Mouse (Mus musculus) embryo, embryonic 10.5 days (tissue): ENCODE results near the gene Phex.

ENCODE experiments used
- DNase-seq: peaks from one replicate; pipeline ENCODE4 v3.0.0-alpha.2; 2015; ENCODE audit warnings: low spot score

Phex gene

DNA sequence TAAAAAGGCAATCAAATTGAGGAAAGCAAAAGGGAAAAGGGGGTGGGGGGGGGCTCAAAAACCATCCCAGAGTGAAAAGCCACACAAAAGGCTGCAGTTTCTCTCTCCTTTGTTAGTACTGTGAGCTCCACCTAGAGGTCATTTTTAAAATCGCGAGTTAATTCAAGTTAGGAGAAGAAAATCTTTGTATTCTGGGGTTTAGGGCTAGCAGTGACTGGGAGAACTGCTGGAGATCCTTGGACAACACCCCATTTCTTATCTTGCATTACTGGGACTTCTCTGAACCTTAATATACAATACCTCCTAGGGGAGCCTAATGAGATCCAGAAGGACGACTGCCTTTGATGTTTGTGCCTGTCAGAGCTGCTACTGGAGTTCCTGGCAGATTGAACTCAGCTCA, 107.7 kb downstream of the Phex start:
- DNase-seq, result peak; percentile 81

GRCm38 (mm10) chrX:157306796-157307405, 108.2 kb downstream of the Phex start:
- DNase-seq, result no peak

DNA sequence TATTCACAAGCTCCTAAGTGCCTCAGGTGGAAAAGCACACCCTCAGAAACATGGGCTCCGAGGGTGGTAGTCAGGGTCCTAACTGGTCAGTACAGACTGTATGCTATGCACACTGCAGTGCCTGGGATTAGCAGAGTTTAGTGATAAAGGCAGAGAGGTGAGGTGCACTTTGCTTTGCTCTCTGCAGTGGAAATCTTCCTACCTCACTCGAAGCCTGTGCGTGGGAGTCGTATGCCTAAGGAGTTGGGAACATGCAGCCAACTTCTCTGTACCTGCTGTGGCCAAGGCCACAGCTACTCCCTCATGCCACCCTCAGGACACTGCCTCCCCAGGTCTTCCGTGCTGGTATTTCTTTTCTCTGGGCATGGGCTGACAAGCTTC, 109.3 kb downstream of the Phex start:
- DNase-seq, result no peak

GRCm38 (mm10) chrX:157305193-157305851, 109.8 kb downstream of the Phex start:
- DNase-seq, result no peak

DNA sequence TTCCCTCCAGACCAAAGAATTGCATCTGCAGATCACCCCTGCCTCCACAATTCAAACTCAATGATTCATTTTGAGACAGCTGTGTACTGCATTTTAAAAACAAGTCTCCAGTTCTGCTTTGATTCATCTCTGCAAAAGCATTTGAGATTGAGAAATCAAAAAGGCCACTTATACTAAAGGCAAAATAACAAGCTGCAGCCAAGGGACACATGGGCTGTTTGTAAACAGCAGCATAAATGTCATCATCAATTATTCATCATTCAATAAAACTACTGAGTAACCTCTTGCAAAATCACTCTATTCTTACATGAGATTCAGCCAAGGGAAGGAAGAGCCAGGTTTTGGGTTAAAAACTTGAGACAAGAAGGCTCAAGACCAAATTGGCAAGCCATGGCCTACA, 122.7 kb downstream of the Phex start:
- no peak for DNase-seq

GRCm38 (mm10) chrX:157276581-157276980, 138.5 kb downstream of the Phex start:
- no peak for DNase-seq

GRCm38 (mm10) chrX:157273291-157273690, 141.8 kb downstream of the Phex start:
- DNase-seq, result no peak

DNA sequence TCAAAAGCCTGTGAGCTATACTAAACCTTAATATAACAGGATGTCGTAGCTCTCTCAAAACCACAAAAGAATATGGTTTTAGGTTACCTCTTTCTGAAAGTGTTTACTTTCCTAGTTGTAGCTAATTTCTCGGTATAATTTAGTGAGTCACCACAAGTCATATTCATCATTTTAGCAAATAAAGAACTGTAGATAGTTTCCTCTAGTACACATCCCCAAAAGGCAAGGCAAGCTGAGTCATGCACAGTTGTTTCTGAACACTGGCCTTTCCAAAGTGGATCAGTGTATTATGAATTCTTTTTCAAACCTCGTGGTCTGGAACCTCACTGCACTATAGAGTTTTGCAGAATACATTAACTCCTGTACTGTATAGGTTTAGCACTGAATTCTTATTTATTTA, 143.5 kb downstream of the Phex start:
- DNase-seq, result no peak

- no peak for DNase-seq
These were observed 145.3 kb downstream of the Phex start for GRCm38 (mm10) chrX:157269726-157270305.

- DNase-seq, result no peak
These were observed 147.0 kb downstream of the Phex start for GRCm38 (mm10) chrX:157268141-157268540.

DNA sequence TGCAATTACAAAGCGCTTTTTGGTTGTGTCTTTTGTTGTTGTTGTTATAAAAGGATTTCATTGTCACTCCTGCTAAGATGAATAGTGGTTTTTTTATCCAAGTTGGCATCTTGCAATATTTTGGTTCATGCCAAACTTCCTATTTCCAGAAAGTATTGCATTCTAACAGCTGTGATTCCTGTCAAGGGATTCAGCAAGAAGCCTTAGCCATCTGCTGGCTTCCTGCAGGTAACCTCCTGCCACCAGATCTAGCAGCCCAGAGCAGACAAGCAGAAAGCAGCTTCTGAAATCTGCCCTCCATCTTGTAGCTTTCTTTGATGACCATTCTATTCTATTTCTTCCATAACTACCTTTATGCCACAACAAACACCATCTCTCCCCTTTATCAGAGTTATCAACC, 212.4 kb downstream of the Phex start:
- DNase-seq, result no peak

GRCm38 (mm10) chrX:157184167-157184566, 230.9 kb downstream of the Phex start:
- DNase-seq, result no peak

GRCm38 (mm10) chrX:157180845-157181244, 234.3 kb downstream of the Phex start:
- no peak for DNase-seq

DNA sequence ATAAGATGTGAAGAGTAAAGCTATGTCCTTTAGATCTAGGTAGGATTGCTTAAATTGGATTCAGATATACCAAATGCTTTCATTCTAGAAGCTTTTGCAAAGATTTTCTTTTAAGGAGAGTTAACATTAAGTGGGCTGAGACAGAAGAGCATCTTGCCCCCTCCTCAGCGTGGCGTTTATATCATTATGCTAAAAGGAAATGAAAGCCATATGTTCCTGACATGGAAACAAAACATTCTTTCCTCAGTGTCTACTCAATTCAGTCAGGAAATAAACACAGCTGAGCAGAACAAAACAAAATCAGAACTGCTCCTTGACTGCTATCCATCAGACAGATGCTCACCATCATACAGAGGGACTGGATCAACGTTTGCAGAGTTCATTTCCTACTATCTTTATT, 251.0 kb downstream of the Phex start:
- no peak for DNase-seq

- no peak for DNase-seq
These were observed 251.7 kb downstream of the Phex start for GRCm38 (mm10) chrX:157163394-157163793.

- no peak for DNase-seq
These were observed 270.4 kb downstream of the Phex start for GRCm38 (mm10) chrX:157144675-157145074.

DNA sequence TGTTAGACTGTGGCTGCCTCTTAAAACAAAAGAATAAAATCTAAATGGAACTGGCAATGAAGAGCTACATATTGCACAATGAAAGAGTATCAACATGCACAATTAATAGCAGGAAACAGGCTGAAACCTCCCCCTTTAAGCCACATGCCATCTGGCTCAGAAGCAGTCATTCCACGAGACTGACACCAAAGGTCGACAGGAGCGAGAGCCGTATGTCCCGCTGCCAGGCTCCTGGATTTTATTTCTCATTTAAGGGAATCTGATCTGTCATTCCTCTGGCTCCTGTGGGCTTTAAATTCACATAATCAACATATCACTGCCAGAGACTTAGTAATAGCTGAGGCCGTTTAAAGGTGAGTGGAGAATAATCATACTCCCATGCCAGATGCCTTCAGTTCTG, 275.5 kb downstream of the Phex start:
- no peak for DNase-seq
